Mouse (Mus musculus) layer of hippocampus, adult 9-11 months (tissue): Measurements from ENCODE around the gene Polr1a.

Experiments used
- DNase-seq: peaks from one replicate; pipeline ENCODE4 v3.0.0; 2022

Polr1a gene

GRCm38 (mm10) chr6:71950592-71950991, 41.7 kb downstream of the Polr1a start:
- peak; percentile 19 for DNase-seq

DNA sequence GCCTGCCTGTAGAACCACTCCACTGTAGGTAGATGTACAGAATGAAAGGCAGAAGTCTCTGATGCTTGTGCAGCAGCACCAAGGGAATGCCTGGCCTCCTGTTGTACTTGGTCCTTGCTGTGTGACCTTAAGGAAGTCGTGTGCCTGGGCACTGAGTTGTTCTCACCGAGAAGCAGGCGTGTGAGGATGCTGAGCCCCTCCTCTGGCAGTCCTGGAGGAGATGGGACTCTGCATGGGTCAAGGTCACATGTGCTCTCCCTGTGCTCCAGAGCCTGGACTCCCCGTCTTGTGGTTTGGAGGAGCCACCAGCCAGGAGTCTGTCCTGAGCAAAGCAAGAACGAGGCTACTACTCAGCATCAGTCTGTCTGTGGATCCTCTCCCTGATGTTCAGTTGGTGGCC, 42.3 kb downstream of the Polr1a start:
- no peak for DNase-seq

DNA sequence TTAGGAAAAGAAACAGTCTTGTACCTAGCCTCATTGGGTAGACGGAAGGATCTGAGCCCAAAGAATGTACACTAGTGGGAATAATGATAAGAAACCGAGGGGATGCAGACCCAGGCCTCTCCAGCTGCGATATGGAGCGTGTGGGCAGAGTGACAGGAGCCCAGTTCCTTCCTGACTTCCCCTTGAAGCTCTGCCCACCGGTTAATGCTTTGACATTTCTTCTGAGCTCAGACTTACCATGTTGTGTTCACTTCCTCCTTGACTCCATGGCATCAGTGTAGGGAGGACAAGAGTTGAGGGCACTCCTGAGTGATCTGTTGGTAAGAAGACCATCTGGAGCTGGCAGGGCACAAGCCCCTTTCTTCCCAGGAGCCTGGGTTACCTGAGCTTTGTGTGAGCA, 53.3 kb downstream of the Polr1a start:
- no peak for DNase-seq

- DNase-seq = no peak
Measured at GRCm38 (mm10) chr6:71962706-71963105, 53.9 kb downstream of the Polr1a start.

GRCm38 (mm10) chr6:71963561-71963960, 54.7 kb downstream of the Polr1a start:
- DNase-seq = peak; percentile 38

DNA sequence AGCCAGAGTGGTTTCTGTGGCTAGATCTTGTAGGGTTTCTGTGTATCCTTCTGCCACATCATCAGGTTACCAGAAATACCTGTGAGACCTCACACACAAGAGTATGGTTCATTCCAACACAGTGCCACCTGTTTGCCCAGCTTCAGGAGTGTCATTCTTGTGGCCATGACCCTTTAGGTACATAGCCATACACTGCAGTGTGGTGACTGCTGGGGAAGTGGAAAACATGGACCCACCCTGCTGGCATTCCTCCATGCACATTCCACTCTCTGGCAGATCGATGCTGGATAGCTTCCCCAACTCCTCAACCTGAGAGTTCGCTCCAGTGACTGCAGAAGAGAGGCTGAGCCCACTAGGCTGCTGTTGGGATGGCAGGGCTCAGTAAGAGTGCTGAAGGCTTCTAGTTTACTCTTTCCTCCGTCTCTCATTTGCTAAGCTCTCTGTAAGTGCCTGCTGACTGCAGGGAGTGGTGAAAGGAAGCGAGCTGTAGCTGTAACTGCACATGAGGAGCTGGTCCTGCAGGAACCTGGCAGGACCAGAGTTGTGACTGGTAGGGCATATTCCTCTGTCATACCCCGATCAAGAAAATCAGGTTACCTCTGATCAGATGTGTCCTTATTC, 57.9 kb downstream of the Polr1a start:
- DNase-seq = no peak

- DNase-seq = no peak
Measured at GRCm38 (mm10) chr6:71967847-71968246, 59.0 kb downstream of the Polr1a start.

DNA sequence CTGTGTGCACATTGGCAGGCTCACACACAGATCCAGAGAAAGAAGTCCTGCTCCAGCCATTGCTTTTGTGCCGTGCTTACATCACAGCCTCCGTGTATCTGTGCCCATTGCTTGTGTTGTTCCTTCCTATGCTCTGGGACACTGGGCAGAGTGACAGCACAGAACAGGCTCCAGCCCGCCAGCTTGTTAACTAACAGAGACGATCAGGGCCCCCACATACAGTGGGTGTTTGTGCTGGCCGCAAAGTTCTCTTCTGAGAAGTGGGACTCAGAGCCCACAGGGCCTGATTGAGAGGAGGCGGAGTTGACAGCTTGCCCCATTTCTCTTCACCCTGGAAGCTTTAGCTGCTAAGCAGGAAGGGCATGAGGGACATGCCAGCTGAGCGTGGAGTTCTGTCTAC, 60.6 kb downstream of the Polr1a start:
- peak; percentile 86 for DNase-seq

GRCm38 (mm10) chr6:71970154-71970553, 61.3 kb downstream of the Polr1a start:
- DNase-seq = no peak

GRCm38 (mm10) chr6:71976592-71976991, 67.7 kb downstream of the Polr1a start:
- no peak for DNase-seq

GRCm38 (mm10) chr6:71980165-71980564, 71.3 kb downstream of the Polr1a start:
- DNase-seq = no peak

DNA sequence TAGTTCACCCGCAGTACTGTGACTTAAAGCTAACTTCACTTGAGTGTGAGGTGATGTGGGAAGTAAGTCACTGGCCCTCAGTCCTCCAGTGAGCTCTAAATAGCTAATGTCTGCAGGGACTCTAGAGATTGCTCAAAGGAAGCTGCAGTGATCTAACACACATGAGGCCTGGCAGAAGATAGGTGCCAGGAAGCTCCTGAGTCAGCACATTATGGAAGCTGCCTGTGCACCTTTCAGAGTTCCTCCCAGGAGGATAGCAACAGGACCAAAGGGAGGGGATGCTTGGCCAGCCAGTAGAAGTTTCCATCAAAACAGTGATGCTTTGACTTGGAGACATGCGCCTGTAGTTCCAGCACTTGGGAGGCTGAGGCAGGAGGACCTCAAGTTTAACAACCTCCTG, 71.7 kb downstream of the Polr1a start:
- no peak for DNase-seq

- peak; percentile 72 for DNase-seq
Measured at GRCm38 (mm10) chr6:71981450-71981849, 72.6 kb downstream of the Polr1a start.

DNA sequence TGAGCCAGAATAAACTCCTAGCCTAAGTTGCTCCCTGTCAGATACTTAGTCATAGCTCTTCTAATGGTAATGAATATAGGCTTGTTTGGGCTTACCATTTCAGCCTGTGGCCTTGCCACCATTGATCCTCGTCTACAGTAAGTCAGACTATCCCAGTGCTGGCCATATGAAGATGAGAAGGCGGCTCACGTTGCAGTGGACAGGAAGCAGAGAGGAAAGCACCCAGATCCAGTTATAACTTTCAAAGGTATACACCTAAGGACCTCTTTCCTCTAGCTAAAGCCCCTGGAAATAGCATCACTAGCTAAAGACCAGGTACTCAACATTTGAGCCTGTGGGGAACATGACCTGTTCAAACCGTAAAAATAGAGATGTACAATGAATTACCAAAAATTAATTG, 77.1 kb downstream of the Polr1a start:
- no peak for DNase-seq

DNA sequence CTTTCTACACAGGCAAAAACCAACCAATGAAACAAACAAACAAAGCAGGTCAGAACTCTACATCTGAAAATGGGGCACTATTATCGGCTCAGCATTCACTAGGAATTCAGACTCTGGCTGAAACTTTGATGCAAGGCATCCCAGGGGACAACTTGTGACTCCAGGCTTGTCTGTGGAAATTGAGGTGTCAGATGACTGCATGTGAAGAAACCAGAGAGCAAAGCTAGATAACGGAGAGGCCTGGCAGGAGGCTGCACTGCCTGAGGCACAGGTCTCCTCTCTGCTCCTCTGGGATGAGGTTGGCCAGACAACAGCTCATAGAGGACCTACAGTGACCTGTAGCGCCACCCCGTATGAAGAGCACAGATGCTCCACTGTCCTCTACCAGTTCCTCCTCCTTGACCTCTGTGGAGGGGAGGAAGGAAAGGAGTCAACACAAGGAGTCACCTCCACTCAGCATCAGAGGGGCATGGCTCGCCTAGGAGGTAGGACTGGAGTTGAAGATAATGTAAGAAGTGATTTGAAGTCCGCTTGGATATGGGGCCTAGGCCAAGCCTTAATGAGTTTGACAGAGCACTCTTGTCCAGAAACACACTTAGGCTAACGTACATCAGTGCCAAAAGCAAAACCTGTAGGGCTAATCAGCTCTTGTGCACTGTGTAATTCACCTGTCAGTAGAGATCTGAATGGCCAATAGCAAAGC, 78.8 kb downstream of the Polr1a start:
- no peak for DNase-seq

DNA sequence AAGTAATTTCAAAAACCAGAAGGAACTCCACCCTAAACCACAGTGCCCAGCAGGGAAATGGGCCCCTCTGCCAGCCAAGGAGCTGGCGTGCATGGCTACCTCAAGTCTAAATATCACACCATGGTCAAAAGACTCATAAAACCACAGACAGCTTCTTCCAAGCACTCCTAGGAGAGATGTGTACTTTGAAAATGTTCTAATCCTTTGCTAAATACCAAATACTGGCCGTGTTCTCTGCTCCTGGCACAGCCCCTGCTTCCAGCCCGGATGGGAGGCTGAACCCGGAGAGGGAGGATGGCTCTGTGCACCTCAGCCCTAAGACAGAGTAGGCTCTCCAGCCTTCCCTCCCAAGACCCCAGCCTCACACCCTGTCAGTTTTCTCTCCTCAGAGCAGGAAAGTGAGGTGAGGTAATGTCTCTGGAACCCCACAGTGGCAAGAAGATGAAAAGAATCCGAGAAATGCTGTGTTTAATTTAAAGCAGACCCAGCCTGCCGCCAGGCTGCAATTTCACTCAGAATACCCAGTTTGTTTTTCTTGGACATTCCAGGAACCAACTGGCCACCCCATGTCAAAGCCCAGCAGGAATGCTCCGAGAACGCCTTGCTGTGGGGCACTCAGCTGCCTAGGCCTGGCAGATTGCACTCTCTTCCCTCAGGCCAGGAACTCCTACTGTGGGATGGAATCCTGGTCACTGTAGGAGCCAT, 80.9 kb downstream of the Polr1a start:
- no peak for DNase-seq

DNA sequence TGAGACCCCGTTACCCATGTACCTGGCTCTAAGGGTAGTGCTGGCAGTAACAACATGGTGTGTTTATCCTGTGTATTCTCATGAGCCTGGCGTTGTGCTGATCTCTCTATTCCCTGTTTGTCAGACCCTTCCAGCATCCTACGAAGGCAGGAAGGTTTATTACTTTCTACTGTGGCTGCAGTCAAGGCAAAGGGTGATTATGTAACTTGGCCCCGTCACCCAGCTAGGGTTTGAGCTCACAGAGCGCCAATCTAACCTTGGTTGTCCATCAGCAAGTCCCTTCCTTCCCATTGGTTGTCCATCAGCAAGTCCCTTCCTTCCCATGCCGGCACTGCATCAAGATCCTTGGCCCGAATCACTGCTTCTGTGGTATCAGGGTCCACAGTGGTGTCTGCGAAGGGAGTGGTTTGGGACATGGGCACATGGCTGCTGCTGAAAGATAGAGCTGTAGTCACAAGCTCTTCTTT, 81.6 kb downstream of the Polr1a start:
- DNase-seq = no peak

GRCm38 (mm10) chr6:71991190-71991932, 82.5 kb downstream of the Polr1a start:
- DNase-seq = peak; percentile 82

DNA sequence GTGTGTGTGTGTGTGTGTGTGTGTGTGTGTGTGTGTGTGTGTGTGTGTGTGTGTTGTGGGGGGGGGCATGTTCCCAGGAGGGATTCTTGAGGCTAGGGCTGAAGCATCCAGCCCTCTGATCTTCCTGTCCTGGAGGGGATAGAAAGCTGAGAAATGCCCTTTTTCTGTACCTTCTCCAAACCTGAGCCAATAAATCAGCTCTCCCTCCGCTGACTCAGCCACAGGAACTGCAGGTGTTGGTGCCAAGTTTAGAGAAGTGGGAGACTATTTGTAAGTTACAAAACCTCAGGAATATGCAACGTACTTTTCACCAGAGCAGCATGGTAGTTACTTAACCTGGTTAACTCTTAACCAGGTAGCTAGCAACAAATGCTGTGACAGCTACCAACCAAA, 83.1 kb downstream of the Polr1a start:
- no peak for DNase-seq

- DNase-seq = no peak
Measured at GRCm38 (mm10) chr6:71994004-71994403, 85.2 kb downstream of the Polr1a start.

DNA sequence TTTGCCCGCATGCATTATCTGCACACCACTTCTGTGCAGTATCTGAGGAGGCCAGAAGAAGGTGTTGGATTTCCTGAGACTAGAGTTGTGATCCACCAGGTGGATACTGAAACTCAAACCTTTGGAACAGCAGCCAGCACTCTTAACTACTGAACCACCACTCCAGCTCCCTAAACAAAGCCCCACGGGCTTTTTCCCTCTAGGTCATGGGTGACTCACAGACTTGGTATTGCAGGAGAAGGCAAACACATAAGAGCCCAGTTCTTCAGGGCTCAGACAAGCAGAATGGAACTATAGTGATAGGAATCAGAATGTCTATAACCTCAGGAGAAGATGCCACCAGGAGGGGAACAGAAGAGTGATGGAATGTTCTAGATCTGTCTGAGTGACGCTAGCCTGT, 86.2 kb downstream of the Polr1a start:
- no peak for DNase-seq

DNA sequence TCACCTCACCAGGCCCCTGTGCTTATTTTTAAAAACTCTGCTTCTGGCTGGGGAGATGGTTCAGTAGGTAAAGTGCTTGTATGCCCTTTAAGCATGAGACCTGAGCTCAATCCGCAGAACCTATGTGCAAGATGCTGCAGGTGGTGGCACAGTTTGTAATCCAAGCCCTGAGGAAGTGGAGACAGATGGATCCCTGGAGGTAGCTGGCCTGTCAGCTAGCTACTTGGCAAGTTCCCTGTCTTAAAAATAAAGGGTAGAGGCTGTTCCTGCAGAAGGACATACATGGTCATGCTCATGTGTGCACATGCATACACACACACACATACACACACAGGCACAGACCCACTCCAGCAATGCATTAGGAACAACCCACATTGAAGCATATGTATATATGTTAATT, 88.4 kb downstream of the Polr1a start:
- no peak for DNase-seq

GRCm38 (mm10) chr6:71999917-72000512, 91.2 kb downstream of the Polr1a start:
- DNase-seq = no peak
